Mouse (Mus musculus) adrenal gland, adult (tissue): ENCODE results near the gene Nlk.
A peak's percentile ranks its signal among the peaks of the same experiment; 100 is the strongest.
"Not testable (repeated sequence)": the region's sequence is repeated elsewhere in the genome, so short reads cannot be mapped to it uniquely, and the experiment has no call there.

Experiments
- DNase-seq, 2 experiments: peaks; one replicate each; pipeline ENCODE4 v3.0.0; 2022 to 2023; ENCODE audit warnings: low spot score in 1 of 2; ENCODE audit not compliant: inconsistent age in 2 of 2

Nlk gene

GRCm38 (mm10) chr11:78691201-78691600 is 6.0 kb downstream of the Nlk start:
- no peak for DNase-seq

GRCm38 (mm10) chr11:78690547-78690946 is 6.6 kb downstream of the Nlk start:
- DNase-seq: no peak

DNA sequence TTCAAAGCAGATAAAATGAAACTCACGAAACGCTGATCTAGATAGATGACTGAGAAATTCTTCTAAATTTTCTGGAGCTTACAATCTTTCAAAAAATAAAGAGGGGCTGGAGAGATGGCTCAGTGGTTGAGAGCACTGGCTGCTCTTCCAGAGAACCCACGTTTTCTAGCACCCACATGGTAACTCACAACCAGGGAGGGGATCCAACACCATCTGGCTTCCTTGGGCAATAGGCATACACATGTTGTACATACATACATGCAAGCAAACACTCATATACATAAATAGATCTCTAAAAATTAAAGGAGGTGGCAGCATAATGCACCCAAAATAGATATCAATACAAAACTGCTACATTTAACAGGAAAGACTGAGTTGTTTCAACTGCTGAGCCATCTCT is 16.1 kb downstream of the Nlk start:
- no peak for DNase-seq

- no peak for DNase-seq
Measured at GRCm38 (mm10) chr11:78678761-78679160, 18.4 kb downstream of the Nlk start.

- no peak for DNase-seq
Measured at GRCm38 (mm10) chr11:78668647-78669046, 28.5 kb downstream of the Nlk start.

DNA sequence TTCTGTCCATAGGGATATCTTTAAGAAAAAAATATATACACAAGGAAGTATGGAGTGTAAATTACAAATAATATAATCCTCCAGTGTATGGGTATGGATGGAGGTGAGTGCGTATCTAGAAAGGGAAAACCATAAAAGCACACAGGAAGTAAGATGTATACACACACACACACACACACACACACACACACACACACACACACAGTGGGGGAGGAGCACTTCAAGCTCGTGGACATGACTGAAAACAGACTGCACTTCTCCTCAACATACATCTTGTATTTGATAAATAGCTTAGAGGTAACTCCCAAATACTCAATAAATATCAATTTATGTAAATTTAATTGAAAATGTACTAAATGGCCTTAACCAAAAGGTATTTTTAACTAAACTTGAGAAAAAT is 32.3 kb downstream of the Nlk start:
- no peak for DNase-seq

GRCm38 (mm10) chr11:78663916-78664315 is 33.3 kb downstream of the Nlk start:
- peak; percentile 30 to 63 for DNase-seq

DNA sequence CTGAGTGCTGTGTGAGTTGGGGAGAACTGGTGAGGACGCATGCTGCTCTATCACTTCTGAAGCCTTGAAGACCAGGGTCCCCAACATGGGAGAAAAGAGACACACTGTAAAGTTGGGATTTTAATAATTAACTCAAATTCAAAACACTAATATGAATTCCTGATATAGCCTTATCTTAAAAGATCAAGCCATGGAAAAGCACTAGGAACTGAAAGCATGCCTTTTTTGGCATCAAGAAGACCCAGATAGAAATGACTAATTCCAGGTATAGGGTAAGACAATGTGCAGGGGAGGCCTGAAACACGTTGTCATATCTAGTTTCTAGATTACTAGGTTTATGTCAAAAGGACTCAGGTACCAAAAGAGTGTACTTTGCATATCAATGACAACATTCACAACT is 48.0 kb downstream of the Nlk start:
- DNase-seq: no peak

DNA sequence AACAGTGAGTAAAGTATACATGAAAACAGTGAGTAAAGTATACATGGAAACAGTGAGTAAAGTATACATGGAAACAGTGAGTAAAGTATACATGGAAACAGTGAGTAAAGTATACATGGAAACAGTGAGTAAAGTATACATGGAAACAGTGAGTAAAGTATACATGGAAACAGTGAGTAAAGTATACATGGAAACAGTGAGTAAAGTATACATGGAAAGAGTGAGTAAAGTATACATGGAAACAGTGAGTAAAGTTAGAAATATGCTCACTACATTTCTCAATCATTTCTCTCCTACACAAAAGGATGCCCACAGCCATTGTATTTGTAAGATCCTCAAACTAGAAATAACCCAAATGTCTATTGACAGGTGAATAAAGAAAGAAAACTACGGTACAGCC is 48.8 kb downstream of the Nlk start:
- not testable (repeated sequence) for DNase-seq

DNA sequence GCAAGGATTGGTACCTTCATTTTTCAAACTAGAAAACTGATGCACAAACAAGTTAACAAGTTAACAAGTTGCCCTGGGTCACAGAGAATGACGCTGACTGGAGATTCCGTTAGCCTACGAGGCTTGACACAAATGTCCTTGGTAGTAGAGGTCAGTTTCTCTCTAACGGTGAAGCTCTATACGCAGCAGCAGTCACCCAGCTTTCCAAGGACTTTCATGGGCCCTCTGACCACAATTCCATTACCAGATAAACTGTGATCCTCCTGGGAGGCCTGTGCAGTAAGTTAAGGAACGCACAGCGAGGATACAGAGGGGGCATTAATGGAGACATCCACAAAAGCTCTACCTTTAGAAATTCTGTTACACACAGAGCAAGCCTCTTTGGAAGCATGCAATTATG is 53.4 kb downstream of the Nlk start:
- peak; percentile 37 to 82 for DNase-seq

DNA sequence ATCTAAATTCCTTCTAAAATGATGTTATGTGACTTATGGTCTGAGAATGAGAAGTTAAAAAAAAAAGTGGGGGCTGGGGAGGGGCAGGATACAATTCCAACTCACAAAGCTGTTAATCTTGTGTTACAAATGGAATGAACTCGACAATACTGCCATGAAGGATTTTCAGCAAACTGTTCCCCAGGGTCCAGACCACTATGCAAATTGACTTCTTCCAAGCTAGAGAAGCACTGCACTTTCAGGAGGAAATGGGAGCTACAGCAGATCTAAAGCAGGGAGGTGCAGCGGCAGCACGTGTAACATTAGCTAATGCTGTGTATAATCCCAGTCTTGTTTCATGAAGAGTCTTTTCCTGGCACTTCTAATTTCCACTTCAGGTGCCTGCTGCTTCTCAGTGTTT is 55.0 kb downstream of the Nlk start:
- no peak for DNase-seq

- no peak for DNase-seq
Measured at GRCm38 (mm10) chr11:78641088-78641487, 56.1 kb downstream of the Nlk start.

DNA sequence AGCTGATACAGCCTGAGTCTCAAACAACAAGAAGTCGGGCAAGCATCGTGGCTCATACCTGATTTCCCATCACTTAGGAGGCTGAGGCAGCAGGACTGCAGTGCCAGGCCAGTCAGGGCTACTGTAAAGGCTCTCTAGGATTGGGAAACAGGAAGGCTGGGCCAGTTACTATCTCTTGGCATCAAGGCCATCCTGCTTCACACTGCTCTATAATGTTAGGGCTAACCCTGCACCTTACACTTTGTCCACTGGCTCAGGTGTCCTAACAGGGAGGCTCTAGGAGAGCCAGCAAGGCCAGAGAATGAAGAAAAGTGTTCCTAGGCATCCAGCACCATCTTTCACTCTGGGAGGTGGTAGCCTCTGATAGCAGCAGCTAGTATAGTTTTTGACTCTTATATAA is 64.4 kb downstream of the Nlk start:
- DNase-seq: peak in 1 of 2 experiments; percentile 58

DNA sequence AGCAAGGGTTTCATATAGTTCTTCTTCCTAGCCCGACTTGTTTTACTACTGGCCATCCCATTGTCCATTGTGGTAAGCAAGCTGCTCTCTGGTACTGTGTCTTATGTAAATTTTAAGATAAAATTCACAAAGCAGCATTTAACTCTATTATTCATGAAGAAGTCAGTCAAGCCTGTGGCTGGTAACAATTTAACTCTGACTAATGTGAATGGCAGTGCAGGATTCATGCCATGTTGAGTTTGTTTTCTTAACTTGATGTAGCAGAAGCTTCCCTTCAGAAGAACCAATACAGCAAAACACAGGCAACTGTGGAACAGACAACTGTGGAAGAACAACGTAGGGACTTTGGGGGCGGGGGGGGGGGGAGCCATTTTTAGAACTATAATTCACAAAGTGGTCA is 68.3 kb downstream of the Nlk start:
- DNase-seq: no peak

GRCm38 (mm10) chr11:78624377-78624776 is 72.8 kb downstream of the Nlk start:
- DNase-seq: no peak

DNA sequence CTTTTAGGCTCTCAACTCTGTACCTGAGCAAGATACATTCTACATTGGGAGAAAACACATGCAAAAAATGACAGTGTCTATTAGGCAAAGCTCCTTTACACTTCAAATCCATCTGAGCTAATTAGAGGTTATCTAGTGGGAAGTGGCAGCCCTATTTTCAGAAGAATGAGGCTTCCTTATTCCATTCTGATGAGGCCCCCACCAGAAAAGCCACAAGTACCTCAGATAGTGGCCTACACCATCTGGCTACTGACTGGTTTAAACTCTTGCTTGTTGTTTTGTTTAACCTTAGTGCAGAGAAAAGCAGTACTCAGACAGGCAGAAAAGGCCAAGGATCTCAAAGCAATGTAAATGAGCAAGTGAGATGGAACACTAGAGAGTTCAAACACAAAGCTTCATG is 75.2 kb downstream of the Nlk start:
- no peak for DNase-seq

- no peak for DNase-seq
Measured at GRCm38 (mm10) chr11:78620179-78620578, 77.0 kb downstream of the Nlk start.

- no peak for DNase-seq
Measured at GRCm38 (mm10) chr11:78611273-78611672, 85.9 kb downstream of the Nlk start.

GRCm38 (mm10) chr11:78609657-78610056 is 87.5 kb downstream of the Nlk start:
- DNase-seq: peak in 1 of 2 experiments; percentile 51

GRCm38 (mm10) chr11:78604826-78605225 is 92.3 kb downstream of the Nlk start:
- DNase-seq: no peak

DNA sequence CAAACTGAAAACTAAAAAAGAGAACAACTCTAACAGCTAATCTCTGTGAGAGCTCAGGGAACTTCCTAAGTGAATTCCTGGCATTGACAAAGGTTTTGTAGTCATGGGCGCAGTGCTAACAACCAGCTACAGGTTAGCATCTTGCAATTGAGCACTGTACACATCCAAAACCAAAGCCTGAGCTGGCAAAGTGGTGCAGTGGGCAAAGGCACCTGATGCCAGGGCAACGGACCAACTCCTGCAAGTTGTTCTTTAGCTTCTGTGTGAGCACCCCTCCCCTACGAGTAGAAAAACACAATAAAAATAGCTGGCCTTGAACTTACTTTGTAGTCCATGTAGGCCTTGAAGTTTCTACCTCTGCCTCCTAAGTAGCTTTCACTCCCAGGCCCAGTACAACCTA is 94.4 kb downstream of the Nlk start:
- peak; percentile 57 to 81 for DNase-seq

- peak in 1 of 2 experiments; percentile 82 for DNase-seq
Measured at GRCm38 (mm10) chr11:78600926-78601590, 96.1 kb downstream of the Nlk start.

- peak in 1 of 2 experiments; percentile 61 for DNase-seq
Measured at GRCm38 (mm10) chr11:78600496-78600895, 96.7 kb downstream of the Nlk start.
